Mouse (Mus musculus) lung, postnatal 25 days (tissue): ENCODE measurements around the gene Zfp799.

Experiments used
- DNase-seq: peaks from one replicate; pipeline ENCODE4 v3.0.0; 2022; ENCODE audit warnings: low spot score

Zfp799 gene

GRCm38 (mm10) chr17:32787436-32788093 is 42.5 kb downstream of the Zfp799 start:
- DNase-seq: no peak

- no peak for DNase-seq
These were observed 43.1 kb downstream of the Zfp799 start for GRCm38 (mm10) chr17:32786944-32787343.

DNA sequence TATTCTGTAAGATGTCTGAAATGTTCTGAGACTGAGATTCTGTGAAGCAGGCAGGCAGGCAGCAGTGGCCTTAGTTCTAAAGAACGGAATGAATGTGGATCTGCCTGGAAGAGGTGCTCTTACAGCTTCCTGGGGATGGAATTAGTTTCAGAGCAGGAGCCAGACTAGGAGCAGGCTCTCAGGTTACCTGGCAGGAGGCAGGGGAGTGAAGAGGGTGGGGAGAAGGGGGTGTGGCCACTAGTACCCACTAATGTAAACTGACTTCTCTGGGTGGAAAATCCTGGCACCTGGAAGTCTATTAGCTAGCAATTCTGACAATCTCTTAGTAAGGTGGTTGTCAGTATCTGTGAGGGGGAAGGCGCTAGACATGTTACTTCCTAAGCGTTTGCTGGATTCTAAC is 44.4 kb downstream of the Zfp799 start:
- DNase-seq: peak; percentile 35

- no peak for DNase-seq
These were observed 52.5 kb downstream of the Zfp799 start for GRCm38 (mm10) chr17:32777564-32777963.

GRCm38 (mm10) chr17:32771213-32771612 is 58.8 kb downstream of the Zfp799 start:
- no peak for DNase-seq

- DNase-seq: no peak
These were observed 63.6 kb downstream of the Zfp799 start for GRCm38 (mm10) chr17:32766422-32766821.
